Mouse (Mus musculus): ENCODE data around the gene Agap1. TPM values are rescaled to one million over a fixed set of nuclear protein-coding genes. Genes with fewer than 3 reads are reported as not detected.

Agap1 gene
- polyA plus RNA-seq, 1 experiment from 2014 or later = 1.6 TPM

- DNase-seq (ENCODE audit: low spot score) = no peak
Observed at GRCm38 (mm10) chr1:89928676-89929075, 474.1 kb downstream of the Agap1 start.

DNA sequence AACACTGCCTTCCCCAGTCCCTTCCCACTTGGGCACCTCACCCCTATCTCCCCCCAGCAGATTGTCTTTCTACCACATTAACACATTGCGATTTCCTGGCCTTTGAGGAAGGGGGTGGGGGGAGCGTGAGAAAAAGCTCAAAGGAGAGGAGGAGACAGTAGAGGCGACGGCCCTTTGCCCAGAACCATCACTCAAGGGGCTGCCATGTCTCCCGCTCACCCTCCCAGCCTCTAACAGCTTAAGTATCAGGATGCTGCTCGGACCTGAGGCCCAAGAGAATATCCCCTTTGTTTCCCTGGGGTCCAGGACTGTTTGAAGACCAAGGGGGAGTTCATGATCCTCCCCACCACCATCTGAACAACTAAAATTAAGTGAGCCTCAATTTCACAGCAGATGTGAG lies 474.6 kb downstream of the Agap1 start:
- DNase-seq (ENCODE audit: low spot score) = no peak

DNA sequence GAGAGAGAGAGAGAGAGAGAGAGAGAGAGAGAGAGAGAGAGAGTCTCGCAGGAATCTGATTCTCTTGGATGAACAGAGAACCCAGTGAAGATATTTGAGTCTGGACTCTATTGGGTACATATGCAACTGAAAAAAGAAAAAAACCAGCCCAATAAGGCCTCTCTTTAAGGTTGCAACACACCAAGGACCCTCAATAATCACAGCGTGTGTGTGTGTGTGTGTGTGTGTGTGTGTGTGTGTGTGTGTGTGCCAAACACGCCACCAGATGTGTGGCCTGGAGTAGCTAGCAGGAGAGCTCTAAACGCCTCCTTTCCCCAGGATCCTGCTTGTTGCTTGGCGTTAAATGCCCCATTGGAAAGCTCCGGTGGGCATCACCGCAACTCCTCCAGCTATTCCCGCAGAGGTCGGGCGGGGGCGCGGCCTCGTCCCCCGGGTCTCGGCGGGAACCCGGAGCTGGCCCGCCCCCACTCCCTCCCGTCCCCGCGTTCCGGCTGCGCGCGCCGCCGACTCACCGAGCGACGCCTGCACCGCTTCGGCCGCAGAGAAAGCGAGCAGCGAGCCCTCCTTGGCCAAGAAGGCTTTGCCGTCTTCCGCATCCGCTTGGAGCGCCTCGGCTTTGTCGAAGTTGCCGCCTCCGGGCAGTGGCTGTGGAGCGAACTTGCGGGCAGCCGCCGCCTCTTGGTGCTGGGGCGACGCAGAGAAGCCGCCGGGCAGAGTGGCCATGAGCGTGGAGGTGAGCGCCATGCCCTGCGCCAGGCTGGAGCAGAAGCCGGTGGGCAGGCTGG lies 475.3 kb downstream of the Agap1 start:
- no peak for DNase-seq (ENCODE audit: low spot score)

DNA sequence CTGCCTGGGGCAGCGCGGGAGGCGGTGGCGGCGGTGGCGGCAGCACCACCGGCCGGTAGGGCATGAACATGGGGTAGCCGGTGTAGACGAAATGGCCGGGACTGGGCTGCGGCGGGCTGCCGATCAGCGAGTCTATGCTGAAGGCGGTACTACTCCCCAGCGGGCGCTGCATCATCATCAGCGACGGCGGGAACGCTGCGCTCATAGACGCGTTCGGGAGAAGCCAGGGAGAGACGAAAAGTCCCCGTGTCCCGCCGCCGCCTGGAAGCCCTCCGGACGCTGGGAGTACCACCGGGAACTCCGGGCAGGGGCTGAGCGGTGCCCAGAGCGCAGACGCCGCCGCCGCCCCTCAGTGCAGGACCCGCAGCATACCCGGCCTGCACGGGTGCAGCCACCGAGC lies 475.9 kb downstream of the Agap1 start:
- DNase-seq (ENCODE audit: low spot score) = no peak

- peak; percentile 9 for DNase-seq (ENCODE audit: low spot score)
Observed at GRCm38 (mm10) chr1:89931120-89931519, 476.5 kb downstream of the Agap1 start, which contains the start of gene Gbx2. Gene Gbx2, minus strand, starts transcription at chr1:89931179.

- no peak for DNase-seq (ENCODE audit: low spot score)
Observed at GRCm38 (mm10) chr1:89932021-89932423, 477.4 kb downstream of the Agap1 start.

DNA sequence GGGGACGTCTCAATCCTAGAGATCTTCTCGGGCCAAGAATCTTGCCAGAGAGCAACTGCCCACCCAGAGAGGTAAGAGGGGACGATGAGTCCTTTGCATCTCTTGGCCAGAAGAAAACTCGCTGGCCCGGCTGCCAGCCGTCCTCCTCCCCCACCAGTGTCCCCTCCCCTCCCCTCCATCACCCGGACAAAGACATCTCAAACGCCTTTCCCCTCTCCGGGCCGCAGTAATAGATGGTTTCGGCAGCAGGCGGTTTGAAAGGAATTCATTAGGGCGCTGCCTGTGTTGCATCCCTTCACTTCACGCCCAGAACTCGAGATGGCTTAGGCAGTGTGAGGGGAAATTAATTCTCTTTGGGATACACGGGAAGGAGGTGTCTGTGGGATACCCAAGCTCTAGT lies 478.0 kb downstream of the Agap1 start:
- DNase-seq (ENCODE audit: low spot score) = no peak

GRCm38 (mm10) chr1:89933028-89933427 lies 478.4 kb downstream of the Agap1 start:
- DNase-seq (ENCODE audit: low spot score) = no peak

DNA sequence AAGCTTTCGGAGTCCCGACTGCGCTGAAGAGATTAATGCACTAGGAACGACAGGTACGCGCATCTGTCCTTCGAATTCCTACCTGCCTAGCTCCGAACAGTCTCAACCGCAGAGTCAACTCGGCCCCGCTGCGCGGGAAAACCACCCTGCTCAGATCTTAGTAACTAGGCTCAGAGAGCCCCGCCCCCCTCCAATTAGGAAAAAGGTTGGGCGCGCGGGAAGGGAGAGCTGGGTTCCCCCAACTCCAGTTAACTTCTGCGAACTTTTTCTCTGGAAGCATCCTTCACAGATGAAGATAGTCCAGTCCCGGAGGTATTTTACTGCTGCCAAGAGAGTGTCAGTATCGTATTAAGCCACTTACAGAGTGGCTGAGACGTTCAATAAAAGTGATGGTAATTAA lies 479.2 kb downstream of the Agap1 start:
- DNase-seq (ENCODE audit: low spot score) = no peak

DNA sequence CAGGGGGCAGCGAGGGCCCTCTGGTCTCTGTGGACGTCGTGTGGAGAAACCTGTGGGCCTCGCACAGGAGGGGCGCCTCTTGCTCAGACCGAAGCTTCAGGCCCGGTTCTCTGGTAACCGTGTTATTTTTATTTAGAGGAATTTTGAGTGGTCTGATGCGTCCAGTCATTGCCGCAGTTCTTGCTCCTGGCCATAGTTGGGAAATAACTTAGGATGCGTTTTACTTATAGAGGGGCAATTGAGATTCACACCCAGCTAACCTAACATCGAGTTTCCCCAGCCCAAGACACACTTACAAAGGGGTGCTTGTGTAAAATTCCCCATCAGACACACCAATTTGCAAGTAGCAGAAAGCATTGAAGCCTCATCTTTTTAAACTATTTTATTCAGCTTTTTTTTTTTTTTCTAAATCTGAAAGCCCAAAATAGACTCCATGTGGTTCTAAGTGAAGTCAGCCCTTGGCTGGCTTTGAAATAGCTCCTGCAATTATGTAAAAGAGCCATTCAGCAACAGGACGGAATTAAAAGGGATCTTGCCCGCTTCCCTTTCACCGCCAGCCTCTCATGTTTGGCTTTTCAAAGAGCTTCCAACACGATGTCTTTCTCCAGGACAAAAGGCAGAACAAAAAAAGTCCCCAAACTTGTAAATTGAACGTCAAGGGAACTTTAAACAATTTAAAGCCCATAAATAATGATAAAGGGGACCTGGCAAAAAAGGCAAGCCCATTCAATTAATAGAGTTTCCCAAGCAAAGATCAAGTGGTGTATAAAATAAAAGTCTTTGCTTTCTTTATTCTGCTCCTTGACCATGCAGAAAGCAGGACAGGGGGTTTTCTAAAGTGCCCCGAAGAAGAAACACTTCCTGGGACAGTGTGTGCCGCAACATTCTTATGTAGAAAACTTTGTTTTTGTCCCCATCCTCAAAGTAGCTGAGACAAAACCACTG lies 480.0 kb downstream of the Agap1 start:
- DNase-seq (ENCODE audit: low spot score) = no peak

DNA sequence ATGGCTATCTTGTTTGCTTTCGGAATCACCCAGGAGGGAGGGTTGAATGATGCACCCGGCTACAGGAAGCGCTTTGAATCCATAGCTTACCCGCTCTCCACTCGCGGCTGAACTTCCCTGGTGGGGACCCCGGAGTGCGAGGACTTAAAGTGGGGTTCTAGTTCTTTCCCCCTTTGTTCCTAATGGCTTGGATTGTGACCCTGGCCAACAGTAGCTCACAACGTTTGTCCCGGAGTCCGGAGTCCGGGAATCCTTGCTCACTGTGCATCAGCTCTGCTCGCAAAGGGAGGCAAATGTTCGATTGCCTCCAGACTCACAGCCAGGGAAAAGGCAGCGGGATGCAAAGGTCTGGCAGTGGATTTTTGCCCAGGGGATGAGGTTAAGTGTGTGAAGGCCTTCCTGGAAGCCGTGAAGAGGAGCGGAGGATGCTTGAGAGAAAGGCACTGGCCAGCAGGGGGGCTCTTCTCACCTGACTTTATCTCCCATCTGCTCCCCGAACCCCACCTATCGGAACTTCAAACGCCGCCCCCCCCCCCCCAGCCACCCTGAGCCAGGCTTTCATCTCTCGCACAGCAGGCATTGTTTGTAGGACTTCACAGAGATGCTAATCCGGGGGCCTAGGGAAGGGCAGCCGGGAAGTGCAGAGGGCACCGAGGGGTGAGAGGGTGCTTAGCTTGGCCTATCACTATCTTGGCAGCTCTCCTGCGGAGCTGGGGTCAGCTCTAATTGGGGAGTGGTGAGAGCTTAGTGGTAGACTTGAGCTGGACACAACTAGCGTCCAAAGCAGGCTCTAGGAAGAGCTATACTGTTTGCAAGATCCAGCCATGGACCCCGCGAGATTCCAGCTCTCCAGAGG lies 481.1 kb downstream of the Agap1 start:
- no peak for DNase-seq (ENCODE audit: low spot score)

- peak; percentile 11 for DNase-seq (ENCODE audit: low spot score)
Observed at GRCm38 (mm10) chr1:89938884-89939595, 484.4 kb downstream of the Agap1 start.

DNA sequence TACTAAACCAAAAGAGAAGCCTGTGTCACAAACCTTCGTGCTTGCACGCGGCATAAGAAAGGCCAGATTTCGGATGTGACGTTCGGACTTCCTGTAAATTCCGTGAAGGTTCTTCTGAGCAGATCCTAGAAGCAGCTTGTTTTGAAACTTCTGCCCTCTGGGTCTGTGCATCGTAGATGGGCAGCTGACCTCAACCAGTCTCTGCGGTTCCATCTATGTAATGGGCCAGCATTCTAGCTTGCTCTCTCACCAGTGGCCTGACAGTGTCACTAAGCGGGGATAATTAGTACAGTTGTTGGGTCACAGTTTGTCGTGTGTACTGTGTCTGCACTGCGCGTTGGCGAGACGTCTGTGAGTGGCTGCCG lies 485.0 kb downstream of the Agap1 start:
- DNase-seq (ENCODE audit: low spot score) = no peak

DNA sequence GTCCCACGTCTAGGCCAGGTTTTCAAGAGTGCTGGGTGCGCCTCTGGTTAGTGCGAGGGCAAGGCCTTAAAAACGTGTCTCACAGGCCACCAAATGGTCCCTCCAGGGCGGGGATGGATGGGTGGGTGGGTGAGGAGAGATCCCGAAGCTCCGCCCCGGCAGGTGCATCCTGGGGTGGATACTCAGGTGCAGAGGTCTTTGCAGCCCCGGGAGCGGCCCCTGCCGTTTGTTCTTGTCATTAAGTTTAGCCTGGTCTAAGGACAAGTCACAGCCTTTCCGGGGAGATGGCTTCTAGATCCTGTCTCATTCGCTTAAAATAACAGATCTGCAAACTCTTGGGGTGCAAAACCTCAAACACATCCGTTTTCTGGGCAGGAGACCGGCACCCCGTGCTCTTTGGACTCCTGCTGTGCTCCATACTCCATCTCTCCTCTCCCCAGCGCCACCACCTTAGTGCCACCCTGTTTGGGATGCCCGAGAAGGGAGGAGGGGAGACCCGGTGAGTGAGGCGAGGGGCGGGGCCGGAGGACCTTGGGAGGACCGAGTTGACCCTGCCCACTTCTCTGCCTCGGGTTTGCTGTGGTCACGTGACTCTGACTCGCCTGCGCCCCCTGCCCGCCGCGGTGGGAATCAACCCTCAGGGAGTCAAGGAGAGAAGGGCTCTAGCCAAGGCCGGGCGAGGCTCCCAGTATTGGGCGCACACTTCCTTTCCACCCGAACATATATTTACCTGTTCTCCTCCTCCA lies 485.5 kb downstream of the Agap1 start:
- DNase-seq (ENCODE audit: low spot score) = peak; percentile 49

- DNase-seq (ENCODE audit: low spot score) = no peak
Observed at GRCm38 (mm10) chr1:89940961-89941524, 486.4 kb downstream of the Agap1 start.

DNA sequence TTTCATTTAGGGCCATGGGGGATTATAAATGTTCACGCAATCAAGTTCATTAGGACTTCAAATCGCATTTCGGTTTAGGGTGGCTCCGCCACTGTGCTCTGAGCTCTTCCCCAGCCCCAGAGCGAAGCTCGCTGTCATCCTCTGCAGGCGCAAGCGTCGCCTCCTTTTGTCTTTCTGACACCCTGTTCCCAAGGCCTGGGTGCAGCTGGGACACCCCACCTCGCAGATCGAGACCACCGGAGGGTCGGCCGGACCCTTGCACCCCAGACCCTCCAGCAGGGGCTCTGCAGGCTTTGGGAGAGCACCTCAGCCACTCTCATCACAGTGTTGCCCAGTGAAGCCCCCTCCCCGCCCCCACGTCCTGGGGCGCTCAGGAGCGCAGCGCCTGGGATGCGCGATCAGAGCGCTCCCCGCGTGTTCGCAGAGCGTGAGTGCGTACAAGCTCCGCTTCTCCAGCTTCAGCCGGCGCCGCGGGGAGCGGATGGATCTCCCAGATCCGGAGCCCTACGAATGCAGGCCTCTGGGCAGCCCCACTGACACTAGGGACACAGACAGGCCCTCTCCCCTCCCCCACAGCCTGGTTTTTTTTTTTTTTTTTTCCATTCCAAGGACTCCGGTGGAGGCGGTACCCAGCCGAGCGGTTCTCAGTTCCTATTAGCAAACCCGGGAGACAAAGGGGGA lies 487.2 kb downstream of the Agap1 start:
- no peak for DNase-seq (ENCODE audit: low spot score)

DNA sequence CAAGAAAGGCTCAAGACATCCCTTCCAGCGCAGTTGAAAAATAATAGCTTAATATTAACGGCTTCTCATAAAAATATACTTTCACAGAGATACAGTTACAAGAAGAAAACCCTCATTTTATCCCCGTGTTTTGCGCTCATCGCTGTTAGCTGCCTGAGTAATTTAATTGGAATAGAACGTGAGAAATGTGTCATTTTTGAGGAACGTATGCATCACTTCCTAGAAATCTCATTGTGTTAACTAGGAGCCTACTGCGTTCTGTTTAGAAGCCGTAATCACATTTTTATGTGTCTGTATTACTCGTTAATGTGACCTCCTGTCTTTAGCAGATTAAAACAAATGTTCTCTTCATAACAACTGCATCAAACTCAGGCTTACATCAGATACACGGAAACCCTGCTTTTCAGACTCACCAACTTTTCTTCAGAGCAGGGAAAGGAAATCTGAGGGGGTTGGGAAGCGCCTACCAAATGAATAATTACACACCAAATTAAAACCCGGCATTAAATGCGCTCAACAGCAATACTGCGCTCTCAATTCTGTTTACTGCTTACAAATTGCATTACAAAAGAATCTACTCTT lies 487.9 kb downstream of the Agap1 start:
- DNase-seq (ENCODE audit: low spot score) = no peak

GRCm38 (mm10) chr1:89943202-89943601 lies 488.6 kb downstream of the Agap1 start:
- peak; percentile 58 for DNase-seq (ENCODE audit: low spot score)
